Mouse (Mus musculus) liver, embryonic 14.5 days (tissue): ENCODE measurements around the gene Kif1a.

Source experiments
- CTCF ChIP-seq: IDR thresholded peaks from 2 replicates; pipeline ENCODE4 v1.5.1; 2016; ENCODE audit warnings: antibody characterized with exemption, low read depth, control low read depth
- EP300 ChIP-seq: IDR thresholded peaks from 2 replicates; pipeline ENCODE4 v1.6.1; 2016; ENCODE audit warnings: antibody characterized with exemption, low read depth

GRCm38 (mm10) chr1:93018716-93019115 is 83.0 kb downstream of the Kif1a start:
- TF ChIP-seq CTCF (no peak), EP300 (no peak)
